Mouse (Mus musculus): ENCODE data around the gene Smcr8. TPM values are rescaled to one million over a fixed set of nuclear protein-coding genes. Genes with fewer than 3 reads are reported as not detected.

Smcr8 gene
- total and polyA plus RNA-seq, 3 experiments: 17.0 to 20.5 TPM; not detected in 1

GRCm38 (mm10) chr11:60799977-60800376 is 22.7 kb downstream of the Smcr8 start:
- TF ChIP-seq CTCF (IDR thresholded peaks at IDR 0.05 in 2 of 3, conservative IDR thresholded peaks at IDR 0.05 in 1 of 3; ENCODE audit: control insufficient read depth in 1 of 3, insufficient read depth in 1 of 3, low read depth in 2 of 3, low read length in 3 of 3, poor library complexity in 1 of 3, severe bottlenecking in 1 of 3): peak in 1 of 3 experiments; percentile 47; a peak in 2 of 6 replicates
- TF ChIP-seq KAT2A (conservative IDR thresholded peaks at IDR 0.05; ENCODE audit: low read depth, low read length): no peak
- no peak for TF ChIP-seq POLR2AphosphoS5 (IDR thresholded peaks at IDR 0.05; ENCODE audit: borderline replicate concordance, low read depth, low read length)
- Histone ChIP-seq H3K9ac (ENCODE audit: control insufficient read depth, low read depth, low read length, poor library complexity, severe bottlenecking) (no peak overlapping the region), H3K27ac (ENCODE audit: control insufficient read depth, low read depth, low read length) (no peak overlapping the region), H3K9me3 (replicated peaks; ENCODE audit: insufficient read depth, low read length) (no peaks in the 10 kb centered on the region), H3K27me3 (ENCODE audit: control insufficient read depth in 1 of 2, insufficient read depth in 2 of 2, low read length in 2 of 2) (no peaks in the 10 kb centered on the region), H3K4me3 (ENCODE audit: control insufficient read depth in 1 of 2, insufficient read depth in 1 of 2, low read depth in 2 of 2, low read length in 2 of 2) (no peak overlapping the region), H3K4me1 (ENCODE audit: control insufficient read depth in 1 of 2, insufficient read depth in 2 of 2, low read length in 2 of 2) (no peaks in the 10 kb centered on the region), H3K36me3 (ENCODE audit: control insufficient read depth in 1 of 2, insufficient read depth in 2 of 2, low read length in 2 of 2) (peaks cover 0 to 3% of the 10 kb centered on the region in 2 experiments; a peak in 1 of 4 replicates), H3K79me2 (ENCODE audit: control insufficient read depth, insufficient read depth, low read length, poor library complexity) (no peaks in the 10 kb centered on the region)
- no peak for DNase-seq (ENCODE audit: low read depth, low spot score)

GRCm38 (mm10) chr11:60800892-60801291 is 23.6 kb downstream of the Smcr8 start:
- TF ChIP-seq GATA1 (IDR thresholded peaks at IDR 0.05; ENCODE audit: low read depth, low read length) (no peak), HCFC1 (IDR thresholded peaks at IDR 0.05; ENCODE audit: low read depth, low read length) (no peak), MAX (IDR thresholded peaks at IDR 0.05; ENCODE audit: low read length) (no peak), ZMIZ1 (IDR thresholded peaks at IDR 0.05; ENCODE audit: low read depth, low read length) (no peak)
- Histone ChIP-seq H3K4me1 (ENCODE audit: control insufficient read depth in 1 of 2, insufficient read depth in 2 of 2, low read length in 2 of 2) (no peaks in the 10 kb centered on the region), H3K36me3 (ENCODE audit: control insufficient read depth in 1 of 2, insufficient read depth in 2 of 2, low read length in 2 of 2) (peaks cover 0 to 3% of the 10 kb centered on the region in 2 experiments; a peak in 1 of 4 replicates), H3K9me3 (replicated peaks; ENCODE audit: insufficient read depth, low read length) (no peaks in the 10 kb centered on the region), H3K4me3 (ENCODE audit: control insufficient read depth in 1 of 2, insufficient read depth in 1 of 2, low read depth in 2 of 2, low read length in 2 of 2) (no peak overlapping the region), H3K9ac (ENCODE audit: control insufficient read depth, low read depth, low read length, poor library complexity, severe bottlenecking) (no peak overlapping the region), H3K27me3 (ENCODE audit: control insufficient read depth in 1 of 2, insufficient read depth in 2 of 2, low read length in 2 of 2) (no peaks in the 10 kb centered on the region), H3K79me2 (ENCODE audit: control insufficient read depth, insufficient read depth, low read length, poor library complexity) (no peaks in the 10 kb centered on the region), H3K27ac (ENCODE audit: control insufficient read depth, low read depth, low read length) (no peak overlapping the region)
- DNase-seq (ENCODE audit: low read depth, low spot score): no peak

- no peaks in the 10 kb centered on the region for H3K27me3 ChIP-seq (ENCODE audit: control insufficient read depth in 1 of 2, insufficient read depth in 2 of 2, low read length in 2 of 2)
- H3K4me3 ChIP-seq (ENCODE audit: control insufficient read depth in 1 of 2, insufficient read depth in 1 of 2, low read depth in 2 of 2, low read length in 2 of 2): no peak overlapping the region
- H3K27ac ChIP-seq (ENCODE audit: control insufficient read depth, low read depth, low read length): no peak overlapping the region
- H3K9ac ChIP-seq (ENCODE audit: control insufficient read depth, low read depth, low read length, poor library complexity, severe bottlenecking): no peak overlapping the region
- H3K36me3 ChIP-seq (ENCODE audit: control insufficient read depth in 1 of 2, insufficient read depth in 2 of 2, low read length in 2 of 2): peaks cover 2 to 29% of the 10 kb centered on the region in 2 experiments; a peak in 3 of 4 replicates
- peaks cover 19% of the 10 kb centered on the region for H3K79me2 ChIP-seq (ENCODE audit: control insufficient read depth, insufficient read depth, low read length, poor library complexity)
- DNase-seq (ENCODE audit: low read depth, low spot score): peak; percentile 92
- no peaks in the 10 kb centered on the region for H3K9me3 ChIP-seq (replicated peaks; ENCODE audit: insufficient read depth, low read length)
- peaks cover 0 to 34% of the 10 kb centered on the region in 2 experiments; a peak in 3 of 4 replicates for H3K4me1 ChIP-seq (ENCODE audit: control insufficient read depth in 1 of 2, insufficient read depth in 2 of 2, low read length in 2 of 2)
- TF ChIP-seq POLR2AphosphoS2 (IDR thresholded peaks at IDR 0.05; ENCODE audit: low read length): no peak
- no peak for TF ChIP-seq USF1 (IDR thresholded peaks at IDR 0.05; ENCODE audit: low read depth, low read length)
- peak; percentile 82; the same call in 1 of the 2 replicates for TF ChIP-seq SIN3A (IDR thresholded peaks at IDR 0.05; ENCODE audit: low read length)
- TF ChIP-seq MAFK (IDR thresholded peaks at IDR 0.05; ENCODE audit: borderline replicate concordance, low read depth, low read length): no peak
- TF ChIP-seq POLR2A (IDR thresholded peaks at IDR 0.05; ENCODE audit: control insufficient read depth in 1 of 2, insufficient read depth in 1 of 2, low read depth in 1 of 2, low read length in 2 of 2, poor library complexity in 1 of 2): no peak
- TF ChIP-seq E2F4 (IDR thresholded peaks at IDR 0.05; ENCODE audit: borderline replicate concordance, low read depth, low read length): no peak
- TF ChIP-seq ETS1 (IDR thresholded peaks at IDR 0.05; ENCODE audit: low read depth, low read length): peak; percentile 91
- TF ChIP-seq TCF12 (IDR thresholded peaks at IDR 0.05; ENCODE audit: low read depth, low read length): peak; percentile 76
- TF ChIP-seq GABPA (IDR thresholded peaks at IDR 0.05; ENCODE audit: low read depth, low read length): no peak
- TF ChIP-seq HCFC1 (IDR thresholded peaks at IDR 0.05; ENCODE audit: low read depth, low read length): no peak
- peak; percentile 77; the same call in 1 of the 2 replicates for TF ChIP-seq MYC (IDR thresholded peaks at IDR 0.05; ENCODE audit: low read depth, low read length)
- peak; percentile 95 for TF ChIP-seq RCOR1 (IDR thresholded peaks at IDR 0.05; ENCODE audit: low read depth, low read length)
- TF ChIP-seq ZNF384 (IDR thresholded peaks at IDR 0.05; ENCODE audit: low read depth, low read length): peak; percentile 49; the same call in 1 of the 2 replicates
- TF ChIP-seq GATA1 (IDR thresholded peaks at IDR 0.05; ENCODE audit: low read depth, low read length): peak; percentile 87
- no peak for TF ChIP-seq JUND (IDR thresholded peaks at IDR 0.05; ENCODE audit: low read depth, low read length)
- peak; percentile 67 to 74 for TF ChIP-seq EP300 (IDR thresholded peaks at IDR 0.05; ENCODE audit: low read depth in 1 of 2, low read length in 2 of 2)
- TF ChIP-seq MAX (IDR thresholded peaks at IDR 0.05; ENCODE audit: low read length): peak; percentile 37; the same call in 1 of the 2 replicates
- no peak for TF ChIP-seq KAT2A (conservative IDR thresholded peaks at IDR 0.05; ENCODE audit: low read depth, low read length)
- peak; percentile 72 for TF ChIP-seq MXI1 (IDR thresholded peaks at IDR 0.05; ENCODE audit: low read depth, low read length)
- no peak for TF ChIP-seq SMC3 (IDR thresholded peaks at IDR 0.05; ENCODE audit: low read depth, low read length)
- TF ChIP-seq NRF1 (IDR thresholded peaks at IDR 0.05; ENCODE audit: insufficient read depth, low read depth, low read length, poor library complexity, severe bottlenecking): no peak
Observed at GRCm38 (mm10) chr11:60808286-60809070, 31.2 kb downstream of the Smcr8 start.

Data from MEL (cell line).